Mouse (Mus musculus) embryonic fibroblast, embryonic 13.5 days (primary cell): ENCODE measurements around the gene Zfp503.

Experiments
- CTCF ChIP-seq: IDR thresholded peaks from 2 replicates; pipeline ENCODE4 v1.5.1; 2011; ENCODE audit warnings: mild to moderate bottlenecking, control low read depth, low read length, moderate library complexity, borderline replicate concordance; ENCODE audit not compliant: insufficient read depth
- POLR2A ChIP-seq: IDR thresholded peaks from 2 replicates; pipeline ENCODE4 v1.6.1; 2011; ENCODE audit warnings: low read depth, mild to moderate bottlenecking, control low read depth, low read length, moderate library complexity

DNA sequence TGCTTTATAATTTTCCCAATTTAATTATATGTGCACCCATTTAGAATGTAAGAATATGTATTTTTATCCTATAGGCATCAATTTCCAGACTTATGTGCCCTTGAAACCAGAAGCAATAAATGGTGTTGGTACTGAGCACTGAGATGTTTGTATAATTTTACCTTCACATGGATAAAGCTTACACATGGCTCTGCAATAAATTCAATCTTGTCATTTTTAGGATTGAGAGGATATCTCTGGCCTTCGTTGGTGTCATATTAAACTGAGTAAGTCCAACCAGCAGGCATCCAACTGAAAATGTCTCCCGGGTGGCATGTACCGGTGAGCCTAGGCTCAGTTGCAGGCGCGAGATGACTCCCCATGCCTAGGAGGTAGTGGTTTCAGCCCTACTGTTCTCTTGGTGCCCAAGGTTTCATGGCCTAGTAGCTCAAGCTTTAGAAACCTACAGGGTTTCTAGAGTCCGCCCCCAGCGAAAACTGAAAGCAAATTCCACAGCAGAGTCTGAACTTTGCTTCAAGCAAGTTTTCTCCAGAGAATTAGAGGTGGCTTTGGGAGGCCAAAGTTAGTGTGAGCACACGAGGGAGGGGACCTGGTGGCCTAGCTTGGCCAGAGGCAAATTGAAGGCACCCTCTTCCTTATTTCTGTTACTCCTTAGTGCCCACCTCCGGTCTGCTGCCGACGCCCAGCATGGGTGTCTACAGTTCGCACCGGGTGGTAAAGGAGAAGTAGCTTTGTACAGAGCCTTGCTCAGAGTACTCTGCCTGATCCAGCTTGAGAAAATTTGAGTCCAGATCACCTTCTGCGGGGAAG lies 4.1 kb upstream of the Zfp503 start:
- TF ChIP-seq CTCF (no peak), POLR2A (no peak)
